8 mouse cellular contexts compared by ENCODE assay signal in genomic region chr1:53296581-53297383, GRCm38 (mm10). TPM values are rescaled to one million over a fixed set of nuclear protein-coding genes. Genes with fewer than 3 reads are reported as not detected.
DNase-seq lines count a peak whose midpoint lies in the region; ATAC-seq and TF ChIP-seq lines count a peak whose summit lies in the region.

TSS of gene Pms1 (minus strand) at chr1:53297018.
TSS of gene Ormdl1 (plus strand) at chr1:53297095.
TSS of gene Gm28778 (plus strand) at chr1:53297111.

- no peaks in the 10 kb centered on the region for H3K9me3 ChIP-seq in G1E (replicated peaks)
- H3K9me3 ChIP-seq in forebrain, embryonic 16.5 days (ENCODE audit: control insufficient read depth, low read length): no peaks in the 10 kb centered on the region
- H3K9me3 ChIP-seq in lung, embryonic 14.5 days (ENCODE audit: low read depth, low read length): no peaks in the 10 kb centered on the region

- H3K4me3 ChIP-seq in G1E (ENCODE audit: low read depth, low read length): peak within 1 kb of the TSS; percentile 87
- H3K4me3 ChIP-seq in forebrain, embryonic 16.5 days (replicated peaks; ENCODE audit: low read length): peak within 1 kb of the TSS; percentile 64
- peak within 1 kb of the TSS; percentile 95 for H3K4me3 ChIP-seq in layer of hippocampus, adult 2 months
- H3K4me3 ChIP-seq in lung, embryonic 14.5 days (ENCODE audit: low read depth, low read length): peak within 1 kb of the TSS; percentile 74
- H3K4me3 ChIP-seq in olfactory bulb, adult 2 months (ENCODE audit: insufficient read depth, low read depth, low read length): peak within 1 kb of the TSS; percentile 69
- peak within 1 kb of the TSS; percentile 73 for H3K4me3 ChIP-seq in thymus, adult 2 months (ENCODE audit: control insufficient read depth, insufficient read depth, low read length)

- peaks cover 55% of the 10 kb centered on the region for H3K36me3 ChIP-seq in G1E (replicated peaks)
- no peaks in the 10 kb centered on the region for H3K36me3 ChIP-seq in forebrain, embryonic 16.5 days (ENCODE audit: control insufficient read depth, insufficient read depth)
- 0 out of 2 replicates have a peak, but pooled peaks cover 3% of the 10 kb centered on the region for H3K36me3 ChIP-seq in lung, embryonic 14.5 days (ENCODE audit: insufficient read depth)
- H3K36me3 ChIP-seq in thymus, adult 2 months (ENCODE audit: control insufficient read depth, insufficient read depth, low read length): peaks cover 5% of the 10 kb centered on the region; the same call in 1 of the 2 replicates

- intact Hi-C loops in heart, postnatal 36 days (cut with DNase I): loop anchor here (1.0 to 5.0 kb wide), 2 partner anchors 17 to 56 kb away; partner anchors contain the start of genes Asdurf, Asnsd1, Gm28551 and Osgepl1

- peak; percentile 89; the same call in 1 of the 2 replicates for TF ChIP-seq POLR2A in olfactory bulb, adult 2 months (IDR thresholded peaks at IDR 0.05; ENCODE audit: insufficient read depth, low read depth, low read length)
- peak; percentile 84; the same call in 1 of the 2 replicates for TF ChIP-seq POLR2A in thymus, adult 2 months (IDR thresholded peaks at IDR 0.05; ENCODE audit: control insufficient read depth, extremely low read depth, insufficient read depth, low read length, poor library complexity)

- H3K9ac ChIP-seq in forebrain, embryonic 16.5 days (replicated peaks; ENCODE audit: low read depth, low read length): peak within 1 kb of the TSS; percentile 60
- H3K9ac ChIP-seq in lung, embryonic 14.5 days: peak within 1 kb of the TSS; percentile 84

- peak within 1 kb of the TSS; percentile 51 for H3K27ac ChIP-seq in forebrain, embryonic 16.5 days (ENCODE audit: low read length)
- H3K27ac ChIP-seq in layer of hippocampus, adult 2 months: peak within 1 kb of the TSS; percentile 82
- H3K27ac ChIP-seq in lung, embryonic 14.5 days (ENCODE audit: low read depth): peak within 1 kb of the TSS; percentile 90
- H3K27ac ChIP-seq in olfactory bulb, adult 2 months (ENCODE audit: insufficient read depth, low read depth, low read length): 0 out of 2 replicates have a peak within 1 kb of the TSS, but pooled peaks have one; percentile 29
- H3K27ac ChIP-seq in thymus, adult 2 months (ENCODE audit: control insufficient read depth, insufficient read depth, low read length): peak within 1 kb of the TSS; percentile 65

- no peaks in the 10 kb centered on the region for H3K27me3 ChIP-seq in G1E (ENCODE audit: insufficient read depth, low read length)
- no peaks in the 10 kb centered on the region for H3K27me3 ChIP-seq in forebrain, embryonic 16.5 days (replicated peaks; ENCODE audit: control insufficient read depth, insufficient read depth, low read length)
- H3K27me3 ChIP-seq in lung, embryonic 14.5 days (ENCODE audit: insufficient read depth, low read length): no peaks in the 10 kb centered on the region
- H3K27me3 ChIP-seq in thymus, adult 2 months (ENCODE audit: control insufficient read depth, insufficient read depth, low read length): no peaks in the 10 kb centered on the region

- no peak for TF ChIP-seq CTCF in G1E (IDR thresholded peaks at IDR 0.05; ENCODE audit: low read depth, low read length)
- TF ChIP-seq CTCF in layer of hippocampus, adult 2 months (conservative IDR thresholded peaks at IDR 0.05): peak; percentile 56
- no peak; the same call in 1 of the 2 replicates for TF ChIP-seq CTCF in lung, embryonic 14.5 days (IDR thresholded peaks at IDR 0.05; ENCODE audit: low read depth)
- TF ChIP-seq CTCF in olfactory bulb, adult 2 months (IDR thresholded peaks at IDR 0.05; ENCODE audit: insufficient read depth, low read depth, low read length): no peak
- peak; percentile 60; the same call in 1 of the 2 replicates for TF ChIP-seq CTCF in thymus, adult 2 months (IDR thresholded peaks at IDR 0.05; ENCODE audit: borderline replicate concordance, control insufficient read depth, extremely low read depth, insufficient read depth, low read length, poor library complexity)

- peak; percentile 99 for ATAC-seq in G1E (ENCODE audit: extremely low read depth, insufficient number of reproducible peaks, low FRiP score, poor library complexity, severe bottlenecking)
- peak; percentile 100 for ATAC-seq in forebrain, embryonic 16.5 days
- ATAC-seq in lung, embryonic 14.5 days (ENCODE audit: insufficient read depth): peak; percentile 100

- H3K4me2 ChIP-seq in forebrain, embryonic 16.5 days (ENCODE audit: low read length): peak within 1 kb of the TSS; percentile 69
- H3K4me2 ChIP-seq in lung, embryonic 14.5 days: peak within 1 kb of the TSS; percentile 72

- DNase-seq in G1E (ENCODE audit: low spot score): peak; percentile 100
- peak; percentile 93 to 99 for DNase-seq in cerebellum, adult 18-20 months
- DNase-seq in heart, postnatal 36 days: peak; percentile 98
- peak; percentile 92 to 93 for DNase-seq in layer of hippocampus, adult 2 months (ENCODE audit: low spot score in 2 of 2)
- DNase-seq in lung, embryonic 14.5 days: peak; percentile 98
- DNase-seq in thymus, adult 2 months: peak; percentile 93

- H3K4me1 ChIP-seq in G1E (ENCODE audit: insufficient read depth, low read depth, low read length): peaks cover 37% of the 10 kb centered on the region
- H3K4me1 ChIP-seq in forebrain, embryonic 16.5 days (replicated peaks; ENCODE audit: control insufficient read depth, insufficient read depth, low read length): peaks cover 12% of the 10 kb centered on the region
- no peaks in the 10 kb centered on the region for H3K4me1 ChIP-seq in lung, embryonic 14.5 days (ENCODE audit: insufficient read depth)
- H3K4me1 ChIP-seq in olfactory bulb, adult 2 months (ENCODE audit: control insufficient read depth, insufficient read depth, low read length): no peaks in the 10 kb centered on the region
- no peaks in the 10 kb centered on the region for H3K4me1 ChIP-seq in thymus, adult 2 months (replicated peaks; ENCODE audit: control insufficient read depth, insufficient read depth, low read length)

- WGBS in forebrain, embryonic 16.5 days: under 1% methylated on average over 66 of the region's 66 CpGs
- under 1% methylated on average over 66 of the region's 66 CpGs for WGBS in lung, embryonic 14.5 days
- WGBS in olfactory bulb, adult 2 months: under 1% methylated on average over 66 of the region's 66 CpGs
- WGBS in thymus, adult 2 months: under 1% methylated on average over 66 of the region's 66 CpGs

RNA-seq across cellular contexts. Expression of gene Pms1, which starts in this region (rescaled TPM):
- 49.3 and 51.5 TPM in 2 replicates for total RNA-seq in G1E (2014; fragmentation: Nextera tagmentation)
- 41.0 and 44.5 TPM in 2 replicates for total RNA-seq in G1E (2017)
- polyA plus RNA-seq in G1E (2012): 2.1 and 2.9 TPM in 2 replicates
- polyA plus RNA-seq in forebrain, embryonic 16.5 days (2015; fragmentation: Nextera tagmentation; extraction: Ambion mirVana): 10.0 and 13.0 TPM in 2 replicates
- 10 to 100 TPM in 1 of 2 experiments, 1 to 10 TPM in 1; 9.6 to 12.2 TPM for total RNA-seq in heart, postnatal 36 days (2021)
- 10 to 100 TPM; 34.6 to 40.6 TPM for total RNA-seq in layer of hippocampus, adult 2 months (2021)
- polyA plus RNA-seq in lung, embryonic 14.5 days (2014; fragmentation: Nextera tagmentation; extraction: Ambion mirVana): 17.0 and 21.6 TPM in 2 replicates
- polyA plus RNA-seq in olfactory bulb, adult 2 months (2012; ENCODE audit: insufficient read depth, insufficient read length, low replicate concordance, missing spikeins): not detected in 2 replicates
- 5.2 and 5.5 TPM in 2 replicates for polyA plus RNA-seq in thymus, adult 2 months (2012; rRNA removed)

RNA-seq across cellular contexts. Expression of gene Ormdl1, which starts in this region (rescaled TPM):
- total RNA-seq in G1E (2014; fragmentation: Nextera tagmentation) (61.4 and 61.7 TPM in 2 replicates), G1E (2017) (98.6 and 102 TPM in 2 replicates)
- 1.4 and 2.0 TPM in 2 replicates for polyA plus RNA-seq in G1E (2012)
- 48.4 and 51.5 TPM in 2 replicates for polyA plus RNA-seq in forebrain, embryonic 16.5 days (2015; fragmentation: Nextera tagmentation; extraction: Ambion mirVana)
- 10 to 100 TPM; 10.8 to 10.9 TPM for total RNA-seq in heart, postnatal 36 days (2021)
- 1 to 10 TPM; 7.1 to 9.2 TPM for total RNA-seq in layer of hippocampus, adult 2 months (2021)
- polyA plus RNA-seq in lung, embryonic 14.5 days (2014; fragmentation: Nextera tagmentation; extraction: Ambion mirVana): 40.5 and 47.5 TPM in 2 replicates
- not detected in 2 replicates for polyA plus RNA-seq in olfactory bulb, adult 2 months (2012; ENCODE audit: insufficient read depth, insufficient read length, low replicate concordance, missing spikeins)
- 15.6 and 20.9 TPM in 2 replicates for polyA plus RNA-seq in thymus, adult 2 months (2012; rRNA removed)

RNA-seq across cellular contexts. Expression of gene Gm28778, which starts in this region (rescaled TPM):
- total RNA-seq in G1E (2014; fragmentation: Nextera tagmentation) (7.2 TPM in 1 of 2 replicates, not detected in the other), G1E (2017) (3.4 TPM in 1 of 2 replicates, not detected in the other)
- not detected in 2 replicates for polyA plus RNA-seq in G1E (2012)
- polyA plus RNA-seq in forebrain, embryonic 16.5 days (2015; fragmentation: Nextera tagmentation; extraction: Ambion mirVana): not detected in 2 replicates
- not detected for total RNA-seq in heart, postnatal 36 days (2021)
- total RNA-seq in layer of hippocampus, adult 2 months (2021): 1 to 10 TPM in 1 of 2 experiments, not detected in 1; 1.1 TPM
- not detected in 2 replicates for polyA plus RNA-seq in lung, embryonic 14.5 days (2014; fragmentation: Nextera tagmentation; extraction: Ambion mirVana)
- not detected in 2 replicates for polyA plus RNA-seq in olfactory bulb, adult 2 months (2012; ENCODE audit: insufficient read depth, insufficient read length, low replicate concordance, missing spikeins)
- polyA plus RNA-seq in thymus, adult 2 months (2012; rRNA removed): 32.3 and 35.6 TPM in 2 replicates

Comparison
In these comparisons a context has a peak if more than half of its experiments do, and no peak if none do; other contexts are left out.
1. Peak in every context shown above with its lines: DNase-seq, ATAC-seq, H3K4me3 ChIP-seq and H3K27ac ChIP-seq.
2. RNA of gene Ormdl1 (total RNA-seq): 61.4 to 102 TPM in G1E; 10.8 to 10.9 TPM in heart, postnatal 36 days and 7.1 to 9.2 TPM in layer of hippocampus, adult 2 months; every median in the first group is over 4 times any median in the second.
3. CTCF ChIP-seq: peak in layer of hippocampus, adult 2 months (single experiment) and thymus, adult 2 months (single experiment); none in G1E (single experiment), lung, embryonic 14.5 days (single experiment) and olfactory bulb, adult 2 months (single experiment).
4. H3K27ac ChIP-seq: peak in every context shown above with its lines; median percentile 90 in lung, embryonic 14.5 days; 82 in layer of hippocampus, adult 2 months; 65 in thymus, adult 2 months; 51 in forebrain, embryonic 16.5 days; 29 in olfactory bulb, adult 2 months.